Mouse (Mus musculus): ENCODE results near the gene Cyp3a57. TPM values are rescaled to one million over a fixed set of nuclear protein-coding genes. Genes with fewer than 3 reads are reported as not detected.
"Not testable (repeated sequence)": the region's sequence is repeated elsewhere in the genome, so short reads cannot be mapped to it uniquely, and the experiment has no call there.

The Cyp3a57 gene
- polyA plus RNA-seq (2012; rRNA removed): 0.04 and 0.06 TPM in 2 replicates

DNA sequence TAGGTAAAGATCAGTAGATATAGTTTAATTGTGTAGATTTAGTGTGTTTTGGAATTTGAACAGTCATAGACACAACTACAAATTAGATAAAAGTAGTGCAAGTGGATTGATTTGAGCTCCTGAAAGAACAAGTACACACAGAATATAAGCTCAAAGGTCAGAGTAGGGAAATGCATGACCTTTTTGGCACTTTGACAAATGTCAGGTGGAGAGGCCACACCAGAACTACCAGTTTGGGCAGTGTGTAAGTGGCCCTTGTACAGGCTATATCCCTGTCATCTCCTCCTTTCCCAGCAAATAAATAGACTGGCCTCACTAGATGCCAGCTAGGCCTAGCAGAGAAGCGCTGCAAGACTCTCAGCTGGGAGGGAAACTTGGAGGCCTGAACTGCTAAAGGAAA is at the start of gene Cyp3a57:
Cyp3a57 (plus strand) TSS at position 339 of the 400 bp plus-strand sequence.
- no peak for TF ChIP-seq CTCF (IDR thresholded peaks at IDR 0.05; ENCODE audit: extremely low read depth, insufficient read depth, low read length)
- TF ChIP-seq POLR2A (IDR thresholded peaks at IDR 0.05; ENCODE audit: extremely low read depth, insufficient read depth, low read length): no peak

DNA sequence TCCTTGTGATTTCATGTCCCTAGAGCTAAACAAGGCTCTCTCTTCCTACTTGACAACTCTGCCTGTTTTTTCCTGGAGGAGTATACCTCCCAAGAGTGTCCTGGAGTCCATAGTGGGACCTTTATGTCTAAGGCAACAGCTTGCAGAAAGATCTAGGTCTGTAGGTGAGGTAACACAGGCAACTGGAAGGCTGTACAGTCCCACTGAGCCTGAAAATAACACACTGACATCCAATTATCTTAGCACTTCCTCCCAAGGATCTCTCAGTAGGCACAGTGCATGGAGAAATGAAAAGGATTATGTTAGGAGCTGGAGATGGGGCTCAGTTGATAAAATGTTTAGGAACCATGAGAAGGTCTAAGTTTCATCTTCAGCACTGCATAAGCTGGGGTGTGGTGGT is 44.6 kb upstream of the Cyp3a57 start:
- no peak overlapping the region for H3K27ac ChIP-seq (ENCODE audit: insufficient read depth, low read length)
- H3K4me1 ChIP-seq (ENCODE audit: control insufficient read depth, insufficient read depth, low read length): no peaks in the 10 kb centered on the region
- no peak overlapping the region for H3K4me3 ChIP-seq (ENCODE audit: insufficient read depth, low read length)
- TF ChIP-seq POLR2A (IDR thresholded peaks at IDR 0.05; ENCODE audit: extremely low read depth, insufficient read depth, low read length): no peak
- TF ChIP-seq CTCF (IDR thresholded peaks at IDR 0.05; ENCODE audit: extremely low read depth, insufficient read depth, low read length): no peak

More for the DNA sequence above, at the start of gene Cyp3a57:
- Histone ChIP-seq H3K4me1 (ENCODE audit: control insufficient read depth, insufficient read depth, low read length) (no peaks in the 10 kb centered on the region), H3K27ac (ENCODE audit: insufficient read depth, low read length) (no peak within 1 kb of the TSS), H3K4me3 (ENCODE audit: insufficient read depth, low read length) (no peak within 1 kb of the TSS)

DNA sequence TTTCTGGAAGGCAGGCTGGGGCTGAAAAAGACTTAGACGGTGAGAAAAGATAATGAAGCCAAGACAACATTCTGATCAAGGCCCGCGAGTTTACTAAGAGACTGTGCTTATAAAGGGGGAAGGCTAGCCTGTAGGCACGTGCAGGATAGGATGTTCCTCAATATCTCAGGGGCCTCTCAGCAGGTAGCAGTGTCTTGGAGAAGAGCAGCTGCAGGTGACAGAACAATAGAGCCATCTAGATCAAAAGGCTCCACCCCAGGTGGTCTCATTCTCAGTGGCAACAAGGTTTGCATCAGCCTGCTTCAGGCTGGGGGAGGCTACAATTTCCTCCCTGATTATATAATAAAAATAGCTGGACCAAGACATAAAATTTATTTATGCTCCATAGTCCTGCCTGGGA is 43.3 kb upstream of the Cyp3a57 start:
- H3K4me1 ChIP-seq (ENCODE audit: control insufficient read depth, insufficient read depth, low read length); H3K4me3 ChIP-seq (ENCODE audit: insufficient read depth, low read length); H3K27ac ChIP-seq (ENCODE audit: insufficient read depth, low read length): not testable (repeated sequence)

- Histone ChIP-seq H3K4me3 (ENCODE audit: insufficient read depth, low read length) (no peak overlapping the region), H3K4me1 (ENCODE audit: control insufficient read depth, insufficient read depth, low read length) (no peaks in the 10 kb centered on the region), H3K27ac (ENCODE audit: insufficient read depth, low read length) (no peak overlapping the region)
- no peak for TF ChIP-seq CTCF (IDR thresholded peaks at IDR 0.05; ENCODE audit: extremely low read depth, insufficient read depth, low read length)
- no peak for TF ChIP-seq POLR2A (IDR thresholded peaks at IDR 0.05; ENCODE audit: extremely low read depth, insufficient read depth, low read length)
Observed at GRCm38 (mm10) chr5:145302424-145302823, 42.7 kb upstream of the Cyp3a57 start.

DNA sequence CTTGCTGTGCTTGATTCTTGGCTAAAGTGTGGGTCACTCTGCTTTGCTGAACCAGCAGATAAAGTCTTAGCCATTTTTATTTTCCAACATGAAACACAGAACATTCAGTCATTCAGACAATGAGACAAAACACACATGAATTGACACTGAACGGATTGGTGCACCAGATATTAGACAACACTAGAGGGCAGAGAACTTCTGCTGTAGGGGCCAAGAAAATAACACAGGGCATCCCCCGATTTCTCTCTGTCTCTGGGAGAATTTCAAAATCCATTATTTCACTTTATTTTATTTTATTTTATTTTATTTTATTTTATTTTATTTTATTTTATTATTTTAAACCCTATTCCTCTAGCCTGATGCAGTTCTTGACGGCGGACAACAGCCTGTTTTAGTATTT is 38.1 kb upstream of the Cyp3a57 start:
- H3K4me1 ChIP-seq (ENCODE audit: control insufficient read depth, insufficient read depth, low read length); H3K27ac ChIP-seq (ENCODE audit: insufficient read depth, low read length); H3K4me3 ChIP-seq (ENCODE audit: insufficient read depth, low read length): not testable (repeated sequence)

- H3K27ac ChIP-seq (ENCODE audit: insufficient read depth, low read length); H3K4me3 ChIP-seq (ENCODE audit: insufficient read depth, low read length); H3K4me1 ChIP-seq (ENCODE audit: control insufficient read depth, insufficient read depth, low read length): not testable (repeated sequence)
Observed at GRCm38 (mm10) chr5:145307811-145308210, 37.3 kb upstream of the Cyp3a57 start.

DNA sequence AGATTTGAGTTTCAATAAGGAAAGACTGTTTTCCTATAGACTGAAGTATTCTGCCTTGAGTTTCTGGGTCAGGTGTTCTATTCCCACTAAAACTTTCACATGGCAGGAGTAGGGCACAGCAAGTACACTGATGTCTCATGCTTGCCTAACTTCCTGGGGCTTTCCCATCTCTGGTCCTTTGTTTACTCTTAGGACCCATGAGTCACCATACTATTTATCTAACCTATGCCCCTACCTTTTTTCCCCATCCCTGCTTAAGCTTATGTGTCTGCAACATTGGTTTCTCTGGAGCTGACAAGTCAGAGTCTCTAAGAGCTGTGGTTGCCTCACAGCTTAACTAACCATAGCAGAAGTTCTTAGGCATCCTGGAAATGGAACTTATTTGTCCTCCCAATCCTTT is 31.2 kb upstream of the Cyp3a57 start:
- TF ChIP-seq POLR2A (IDR thresholded peaks at IDR 0.05; ENCODE audit: extremely low read depth, insufficient read depth, low read length) (no peak), CTCF (IDR thresholded peaks at IDR 0.05; ENCODE audit: extremely low read depth, insufficient read depth, low read length) (no peak)
- H3K27ac ChIP-seq (ENCODE audit: insufficient read depth, low read length): no peak overlapping the region
- H3K4me3 ChIP-seq (ENCODE audit: insufficient read depth, low read length): no peak overlapping the region
- no peaks in the 10 kb centered on the region for H3K4me1 ChIP-seq (ENCODE audit: control insufficient read depth, insufficient read depth, low read length)

DNA sequence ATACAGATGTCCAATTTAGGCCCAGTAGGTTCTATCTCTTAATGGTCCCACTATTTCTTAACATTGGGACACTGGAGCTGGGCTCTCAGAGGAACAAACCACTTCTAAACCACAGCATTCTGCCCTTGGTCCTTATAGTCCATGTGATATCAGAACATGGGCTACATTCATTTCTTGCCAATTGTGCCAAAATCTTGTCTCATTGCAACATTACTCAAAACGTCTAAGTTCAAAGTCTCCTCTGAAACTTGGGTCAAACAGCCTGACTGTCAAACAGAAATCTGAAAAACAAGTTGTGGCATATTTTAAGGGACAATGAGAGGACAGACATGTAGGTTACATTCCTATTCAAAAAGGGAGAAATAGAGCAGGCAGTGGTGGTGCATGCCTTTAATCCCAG is 27.9 kb upstream of the Cyp3a57 start:
- no peak overlapping the region for H3K4me3 ChIP-seq (ENCODE audit: insufficient read depth, low read length)
- no peaks in the 10 kb centered on the region for H3K4me1 ChIP-seq (ENCODE audit: control insufficient read depth, insufficient read depth, low read length)
- TF ChIP-seq POLR2A (IDR thresholded peaks at IDR 0.05; ENCODE audit: extremely low read depth, insufficient read depth, low read length) (no peak), CTCF (IDR thresholded peaks at IDR 0.05; ENCODE audit: extremely low read depth, insufficient read depth, low read length) (no peak)
- no peak overlapping the region for H3K27ac ChIP-seq (ENCODE audit: insufficient read depth, low read length)

DNA sequence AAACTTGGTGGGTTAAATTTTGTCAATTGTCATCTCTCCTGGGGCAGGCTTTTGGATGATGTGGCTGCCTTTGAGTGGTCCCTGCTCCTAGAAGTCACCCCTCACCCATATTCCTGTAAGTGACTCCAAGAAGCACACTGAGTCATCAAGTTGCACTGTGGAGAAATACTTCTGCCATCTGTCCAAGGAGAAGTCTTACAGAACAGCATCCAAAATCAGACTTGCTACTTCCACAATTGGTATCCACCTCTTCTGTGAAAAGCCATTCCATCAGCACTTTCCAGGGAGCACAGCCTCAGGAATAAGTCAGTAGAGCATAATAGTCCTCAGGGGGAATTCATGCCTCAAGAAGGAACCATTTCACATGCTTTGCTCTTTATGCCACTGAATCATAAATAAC is 6.3 kb upstream of the Cyp3a57 start:
- H3K4me1 ChIP-seq (ENCODE audit: control insufficient read depth, insufficient read depth, low read length); H3K27ac ChIP-seq (ENCODE audit: insufficient read depth, low read length); H3K4me3 ChIP-seq (ENCODE audit: insufficient read depth, low read length): not testable (repeated sequence)

GRCm38 (mm10) chr5:145349697-145350096 is 4.6 kb downstream of the Cyp3a57 start:
- Histone ChIP-seq H3K4me1 (ENCODE audit: control insufficient read depth, insufficient read depth, low read length) (no peaks in the 10 kb centered on the region), H3K4me3 (ENCODE audit: insufficient read depth, low read length) (no peak overlapping the region), H3K27ac (ENCODE audit: insufficient read depth, low read length) (no peak overlapping the region)
- TF ChIP-seq POLR2A (IDR thresholded peaks at IDR 0.05; ENCODE audit: extremely low read depth, insufficient read depth, low read length) (no peak), CTCF (IDR thresholded peaks at IDR 0.05; ENCODE audit: extremely low read depth, insufficient read depth, low read length) (no peak)

GRCm38 (mm10) chr5:145353081-145353480 is 8.0 kb downstream of the Cyp3a57 start:
- Histone ChIP-seq H3K4me1 (ENCODE audit: control insufficient read depth, insufficient read depth, low read length) (no peaks in the 10 kb centered on the region), H3K27ac (ENCODE audit: insufficient read depth, low read length) (no peak overlapping the region), H3K4me3 (ENCODE audit: insufficient read depth, low read length) (no peak overlapping the region)
- TF ChIP-seq POLR2A (IDR thresholded peaks at IDR 0.05; ENCODE audit: extremely low read depth, insufficient read depth, low read length): no peak
- TF ChIP-seq CTCF (IDR thresholded peaks at IDR 0.05; ENCODE audit: extremely low read depth, insufficient read depth, low read length): no peak

GRCm38 (mm10) chr5:145415416-145415815 is 70.3 kb downstream of the Cyp3a57 start:
- H3K27ac ChIP-seq (ENCODE audit: insufficient read depth, low read length); H3K4me1 ChIP-seq (ENCODE audit: control insufficient read depth, insufficient read depth, low read length); H3K4me3 ChIP-seq (ENCODE audit: insufficient read depth, low read length): not testable (repeated sequence)

Measured in cortical plate, adult 2 months (tissue).